Mouse (Mus musculus) liver, adult (tissue): ENCODE data around the gene Plekhm3.

ENCODE experiments used
- GATA4 ChIP-seq: IDR thresholded peaks from 2 replicates; pipeline ENCODE4 v1.6.1; 2014; ENCODE audit warnings: mild to moderate bottlenecking, low read length; ENCODE audit not compliant: insufficient replicate concordance

Plekhm3 gene

GRCm38 (mm10) chr1:64791826-64792225 is 164.8 kb downstream of the Plekhm3 start:
- TF ChIP-seq GATA4: no peak

- TF ChIP-seq GATA4: no peak
These were observed 165.5 kb downstream of the Plekhm3 start for GRCm38 (mm10) chr1:64790806-64791790.

DNA sequence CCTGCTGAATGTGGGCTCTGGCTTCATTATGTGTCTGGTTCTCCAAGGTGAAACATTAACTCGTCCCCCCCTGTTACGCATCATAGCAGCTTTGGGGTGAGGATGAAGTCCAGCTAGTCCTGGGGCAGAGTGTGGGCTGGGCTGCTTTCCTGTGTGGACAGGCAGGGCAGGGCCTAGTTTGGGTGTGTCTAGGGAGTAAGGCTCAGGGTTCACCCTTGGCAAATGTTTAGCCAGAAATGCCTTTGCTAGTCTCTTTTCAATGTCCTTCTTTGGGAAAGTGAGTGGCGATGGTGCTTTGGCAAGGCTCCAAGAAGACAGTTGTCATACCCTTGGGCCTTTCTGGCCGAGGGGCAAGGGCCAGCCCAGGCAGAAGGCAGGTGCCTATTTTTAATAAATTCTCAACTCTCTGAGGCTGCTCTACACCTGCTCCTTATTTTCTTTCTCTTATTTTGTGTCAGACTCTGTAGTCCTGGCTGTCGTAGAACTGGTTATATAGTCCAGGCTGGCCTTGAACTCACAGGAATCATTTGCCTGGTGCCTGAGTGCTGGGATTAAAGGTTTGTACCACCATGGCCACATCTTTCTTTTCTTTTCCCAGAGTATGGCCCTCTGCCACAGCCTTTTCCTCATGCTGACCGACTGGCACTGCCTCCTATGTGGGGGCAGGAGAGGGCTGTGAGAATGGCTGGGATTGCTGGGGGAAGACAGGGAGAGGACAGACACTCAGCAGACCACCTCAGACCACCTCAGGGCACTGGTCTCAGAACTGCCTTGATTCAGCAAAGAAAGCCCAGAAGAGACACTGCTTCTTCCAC is 168.7 kb downstream of the Plekhm3 start:
- TF ChIP-seq GATA4: no peak

- TF ChIP-seq GATA4: no peak
These were observed 176.8 kb downstream of the Plekhm3 start for GRCm38 (mm10) chr1:64779863-64780262.

GRCm38 (mm10) chr1:64779415-64779814 is 177.2 kb downstream of the Plekhm3 start:
- no peak for TF ChIP-seq GATA4

- no peak for TF ChIP-seq GATA4
These were observed 183.3 kb downstream of the Plekhm3 start for GRCm38 (mm10) chr1:64773305-64773704.

DNA sequence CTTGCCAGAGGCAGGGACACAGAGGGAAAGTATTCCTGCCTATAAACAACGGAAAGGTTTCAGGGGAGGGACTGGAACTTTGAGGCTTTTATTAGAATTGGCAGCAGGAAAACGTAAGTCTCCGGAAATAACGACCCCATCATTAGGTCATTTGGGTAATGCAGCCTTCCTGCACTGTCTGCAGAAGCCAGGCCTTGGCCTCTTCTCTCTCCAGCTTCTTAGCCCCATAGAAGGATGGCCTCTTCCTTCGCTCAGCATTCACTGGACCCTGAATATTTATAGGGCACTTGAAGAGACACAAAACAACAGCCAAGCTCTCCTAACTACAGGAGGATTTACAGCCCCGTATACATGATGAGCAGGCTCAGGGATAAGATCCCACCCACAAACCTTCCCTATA is 186.5 kb downstream of the Plekhm3 start:
- TF ChIP-seq GATA4: no peak

- TF ChIP-seq GATA4: no peak
These were observed 195.0 kb downstream of the Plekhm3 start for GRCm38 (mm10) chr1:64761646-64762045.

GRCm38 (mm10) chr1:64757766-64758165 is 198.9 kb downstream of the Plekhm3 start:
- no peak for TF ChIP-seq GATA4

DNA sequence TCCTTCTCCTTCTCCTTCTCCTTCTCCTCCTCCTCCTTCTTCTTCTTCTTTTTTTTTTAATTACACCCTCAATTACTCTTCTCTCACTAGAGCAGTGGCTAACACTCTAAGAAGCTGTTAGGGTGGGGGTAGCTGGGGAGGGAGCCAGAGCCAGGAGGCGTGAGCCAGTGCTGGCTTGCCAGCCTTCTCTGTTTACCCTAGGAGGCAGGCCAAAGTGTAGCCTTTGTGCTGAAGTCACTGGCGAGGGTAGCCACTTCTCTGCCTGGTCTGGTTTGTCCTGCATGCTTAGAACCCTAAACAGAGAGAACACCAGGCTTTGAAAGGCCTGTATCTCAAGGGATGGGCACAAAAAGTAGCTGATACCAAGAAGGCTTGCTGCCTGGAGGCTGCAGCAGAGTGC is 199.4 kb downstream of the Plekhm3 start:
- no peak for TF ChIP-seq GATA4

DNA sequence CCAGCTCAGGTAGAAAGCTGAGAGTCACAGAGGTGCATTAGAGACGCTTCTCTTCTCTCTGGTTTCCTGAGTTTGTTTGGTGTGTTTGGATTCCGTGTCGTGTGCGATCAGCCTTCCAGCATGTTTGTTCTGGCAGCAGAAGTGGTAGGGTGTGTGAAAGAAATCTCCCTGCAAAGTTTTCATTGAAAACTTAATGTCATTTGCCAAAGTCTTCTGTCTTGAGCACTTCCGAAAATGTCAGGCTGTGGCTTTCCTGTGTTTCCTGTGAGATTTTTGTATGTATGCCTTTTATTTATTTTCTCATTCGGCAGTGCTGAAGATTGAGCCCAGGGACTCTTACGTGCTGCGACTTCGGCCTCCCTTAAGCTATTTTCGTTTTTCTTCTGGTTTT is 200.0 kb downstream of the Plekhm3 start:
- TF ChIP-seq GATA4: no peak

- no peak for TF ChIP-seq GATA4
These were observed 200.5 kb downstream of the Plekhm3 start for GRCm38 (mm10) chr1:64755971-64756639.

GRCm38 (mm10) chr1:64754658-64755057 is 202.0 kb downstream of the Plekhm3 start:
- no peak for TF ChIP-seq GATA4

- no peak for TF ChIP-seq GATA4
These were observed 203.0 kb downstream of the Plekhm3 start for GRCm38 (mm10) chr1:64753668-64754067.

- TF ChIP-seq GATA4: no peak
These were observed 203.5 kb downstream of the Plekhm3 start for GRCm38 (mm10) chr1:64753109-64753508.

GRCm38 (mm10) chr1:64744616-64745015 is 212.0 kb downstream of the Plekhm3 start:
- no peak for TF ChIP-seq GATA4
